Mouse (Mus musculus): ENCODE results near the gene Slc17a7. TPM values are rescaled to one million over a fixed set of nuclear protein-coding genes. Genes with fewer than 3 reads are reported as not detected.
"Not testable (repeated sequence)": the region's sequence is repeated elsewhere in the genome, so short reads cannot be mapped to it uniquely, and the experiment has no call there.

Gene Slc17a7
- polyA plus RNA-seq, 1 experiment from 2014 or later = 1.3 TPM

DNA sequence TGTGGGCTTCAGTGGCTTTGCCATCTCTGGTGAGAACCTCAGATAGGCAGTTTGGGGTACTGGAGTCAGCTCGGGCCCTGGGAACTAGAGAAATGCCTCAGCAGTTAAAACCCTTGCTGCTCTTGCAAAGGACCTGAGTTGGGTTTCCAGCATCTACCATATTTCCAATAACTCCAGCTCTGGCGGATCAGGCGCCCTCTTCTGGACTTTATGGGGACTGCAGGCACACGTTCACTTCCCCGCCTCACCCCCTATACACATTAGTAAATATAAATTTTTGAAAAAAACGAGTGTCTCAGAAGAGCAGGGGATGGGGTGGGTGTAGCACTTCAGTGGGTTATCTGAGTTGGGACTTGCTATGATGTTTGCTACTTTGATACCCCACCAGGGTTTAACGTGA, 9.2 kb downstream of the Slc17a7 start:
- Histone ChIP-seq H3K4me3 (ENCODE audit: low read depth, low read length) (no peak overlapping the region), H3K27me3 (replicated peaks; ENCODE audit: control insufficient read depth, insufficient read depth, low read length) (peaks cover 63% of the 10 kb centered on the region), H3K4me2 (ENCODE audit: low read depth, low read length) (no peak overlapping the region), H3K4me1 (ENCODE audit: control insufficient read depth, insufficient read depth, low read length) (no peaks in the 10 kb centered on the region), H3K9me3 (ENCODE audit: control insufficient read depth, low read length) (peaks cover 17% of the 10 kb centered on the region), H3K36me3 (ENCODE audit: control insufficient read depth, insufficient read depth, low read length) (no peaks in the 10 kb centered on the region), H3K9ac (ENCODE audit: low read depth, low read length) (no peak overlapping the region), H3K27ac (replicated peaks; ENCODE audit: low read depth, low read length) (no peak overlapping the region)
- ATAC-seq (ENCODE audit: low read depth) (no peak), DNase-seq (ENCODE audit: low spot score) (no peak)
- 55% methylated on average over 7 of the region's 7 CpGs for WGBS

DNA sequence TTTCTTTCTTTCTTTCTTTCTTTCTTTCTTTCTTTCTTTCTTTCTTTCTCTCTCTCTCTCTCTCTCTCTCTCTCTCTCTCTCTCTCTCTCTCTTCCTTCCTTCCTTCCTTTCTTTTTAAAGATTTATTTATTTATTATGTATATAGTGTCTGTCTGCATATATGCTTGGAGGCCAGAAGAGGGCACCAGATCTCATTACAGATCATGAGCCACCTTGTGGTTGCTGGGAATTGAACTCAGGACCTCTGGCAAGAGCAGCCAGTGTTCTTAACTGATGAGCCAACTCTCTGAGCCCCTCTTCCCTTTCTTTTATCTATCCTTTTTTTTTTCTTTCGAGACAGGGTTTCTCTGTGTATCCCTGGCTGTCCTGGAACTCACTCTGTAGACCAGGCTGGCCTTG, 10.0 kb downstream of the Slc17a7 start:
- Histone ChIP-seq H3K9me3 (ENCODE audit: control insufficient read depth, low read length) (peaks cover 17% of the 10 kb centered on the region), H3K27me3 (replicated peaks; ENCODE audit: control insufficient read depth, insufficient read depth, low read length) (peaks cover 63% of the 10 kb centered on the region)
- H3K4me2 ChIP-seq (ENCODE audit: low read depth, low read length); H3K4me1 ChIP-seq (ENCODE audit: control insufficient read depth, insufficient read depth, low read length); H3K27ac ChIP-seq (replicated peaks; ENCODE audit: low read depth, low read length); DNase-seq (ENCODE audit: low spot score); H3K36me3 ChIP-seq (ENCODE audit: control insufficient read depth, insufficient read depth, low read length); ATAC-seq (ENCODE audit: low read depth); H3K9ac ChIP-seq (ENCODE audit: low read depth, low read length); H3K4me3 ChIP-seq (ENCODE audit: low read depth, low read length): not testable (repeated sequence)
- 73% methylated on average over 1 of the region's 1 CpGs for WGBS

DNA sequence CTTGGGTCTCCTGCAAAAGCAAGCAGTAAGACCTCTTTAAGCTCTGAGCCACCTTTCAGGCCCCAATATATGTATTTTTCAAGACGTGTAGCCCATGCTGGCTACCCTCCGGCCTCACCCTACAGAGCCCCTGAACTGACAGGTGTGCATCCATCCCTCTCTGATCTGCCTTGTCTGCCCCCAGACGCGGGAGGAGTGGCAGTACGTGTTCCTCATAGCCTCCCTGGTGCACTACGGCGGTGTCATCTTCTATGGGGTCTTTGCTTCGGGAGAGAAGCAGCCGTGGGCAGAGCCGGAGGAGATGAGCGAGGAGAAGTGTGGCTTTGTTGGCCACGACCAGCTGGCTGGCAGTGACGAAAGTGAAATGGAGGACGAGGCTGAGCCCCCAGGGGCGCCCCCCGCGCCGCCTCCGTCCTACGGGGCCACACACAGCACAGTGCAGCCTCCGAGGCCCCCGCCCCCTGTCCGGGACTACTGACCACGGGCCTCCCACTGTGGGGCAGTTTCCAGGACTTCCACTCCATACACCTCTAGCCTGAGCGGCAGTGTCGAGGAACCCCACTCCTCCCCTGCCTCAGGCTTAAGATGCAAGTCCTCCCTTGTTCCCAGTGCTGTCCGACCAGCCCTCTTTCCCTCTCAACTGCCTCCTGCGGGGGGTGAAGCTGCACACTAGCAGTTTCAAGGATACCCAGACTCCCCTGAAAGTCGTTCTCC, 11.0 kb downstream of the Slc17a7 start:
- H3K36me3 ChIP-seq (ENCODE audit: control insufficient read depth, insufficient read depth, low read length) = no peaks in the 10 kb centered on the region
- peaks cover 63% of the 10 kb centered on the region for H3K27me3 ChIP-seq (replicated peaks; ENCODE audit: control insufficient read depth, insufficient read depth, low read length)
- H3K9ac ChIP-seq (ENCODE audit: low read depth, low read length) = no peak overlapping the region
- H3K4me2 ChIP-seq (ENCODE audit: low read depth, low read length) = peak overlapping the region; percentile 28
- no peaks in the 10 kb centered on the region for H3K4me1 ChIP-seq (ENCODE audit: control insufficient read depth, insufficient read depth, low read length)
- 4% methylated on average over 25 of the region's 29 CpGs for WGBS
- ATAC-seq (ENCODE audit: low read depth) = peak; percentile 35
- H3K27ac ChIP-seq (replicated peaks; ENCODE audit: low read depth, low read length) = no peak overlapping the region
- H3K4me3 ChIP-seq (ENCODE audit: low read depth, low read length) = peak overlapping the region; percentile 4; the same call in 1 of the 2 replicates
- DNase-seq (ENCODE audit: low spot score) = no peak
- peaks cover 7% of the 10 kb centered on the region for H3K9me3 ChIP-seq (ENCODE audit: control insufficient read depth, low read length)

DNA sequence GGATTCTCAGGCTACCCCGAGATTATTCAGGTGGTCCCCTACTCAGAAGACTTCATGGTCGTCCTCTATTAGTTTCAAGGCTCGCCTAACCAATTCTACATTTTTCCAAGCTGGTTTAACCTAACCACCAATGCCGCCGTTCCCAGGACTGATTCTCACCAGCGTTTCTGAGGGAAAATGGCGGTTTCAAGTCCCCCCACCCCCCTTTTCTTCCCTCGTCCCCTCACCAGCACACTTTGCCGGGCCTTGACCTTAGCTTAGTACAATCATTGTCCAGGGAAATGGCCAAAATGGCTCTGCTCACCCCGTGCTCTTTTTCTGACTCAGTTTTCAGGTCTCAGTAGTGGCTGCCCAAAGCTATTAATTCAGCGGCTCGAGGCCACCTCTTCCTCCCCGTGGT, 11.6 kb downstream of the Slc17a7 start:
- H3K36me3 ChIP-seq (ENCODE audit: control insufficient read depth, insufficient read depth, low read length) = no peaks in the 10 kb centered on the region
- no peak overlapping the region for H3K27ac ChIP-seq (replicated peaks; ENCODE audit: low read depth, low read length)
- under 1% methylated on average over 13 of the region's 13 CpGs for WGBS
- no peak for ATAC-seq (ENCODE audit: low read depth)
- H3K9ac ChIP-seq (ENCODE audit: low read depth, low read length) = no peak overlapping the region
- no peaks in the 10 kb centered on the region for H3K4me1 ChIP-seq (ENCODE audit: control insufficient read depth, insufficient read depth, low read length)
- peaks cover 66% of the 10 kb centered on the region for H3K27me3 ChIP-seq (replicated peaks; ENCODE audit: control insufficient read depth, insufficient read depth, low read length)
- no peak overlapping the region for H3K4me2 ChIP-seq (ENCODE audit: low read depth, low read length)
- H3K9me3 ChIP-seq (ENCODE audit: control insufficient read depth, low read length) = peaks cover under 1% of the 10 kb centered on the region; the same call in 1 of the 2 replicates
- DNase-seq (ENCODE audit: low spot score) = no peak
- no peak overlapping the region for H3K4me3 ChIP-seq (ENCODE audit: low read depth, low read length)

DNA sequence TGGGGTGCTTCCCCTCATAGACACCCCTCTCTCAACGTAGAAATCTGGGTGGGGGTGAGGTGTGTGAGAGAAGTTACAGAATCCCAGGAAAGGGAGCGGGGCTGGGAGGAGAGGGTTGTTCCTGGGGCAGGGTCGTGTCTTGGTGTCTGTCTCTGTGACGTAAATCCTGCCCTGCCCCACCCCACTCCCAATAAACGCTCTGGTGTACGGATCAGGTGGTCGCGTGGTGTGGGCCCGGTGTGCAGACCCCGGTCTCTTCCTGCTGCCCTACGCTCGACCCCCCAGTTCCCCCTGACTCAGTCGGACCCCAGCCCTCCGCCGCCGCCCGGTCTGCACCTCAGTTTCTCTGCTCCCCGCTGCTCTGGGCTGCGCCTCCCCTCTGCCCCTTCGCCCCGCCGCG, 12.2 kb downstream of the Slc17a7 start:
- Histone ChIP-seq H3K4me1 (ENCODE audit: control insufficient read depth, insufficient read depth, low read length) (no peaks in the 10 kb centered on the region), H3K4me2 (ENCODE audit: low read depth, low read length) (peak overlapping the region; percentile 42), H3K4me3 (ENCODE audit: low read depth, low read length) (peak overlapping the region; percentile 13), H3K9me3 (ENCODE audit: control insufficient read depth, low read length) (no peaks in the 10 kb centered on the region), H3K27ac (replicated peaks; ENCODE audit: low read depth, low read length) (no peak overlapping the region), H3K9ac (ENCODE audit: low read depth, low read length) (peak overlapping the region; percentile 40; the same call in 1 of the 2 replicates), H3K36me3 (ENCODE audit: control insufficient read depth, insufficient read depth, low read length) (no peaks in the 10 kb centered on the region), H3K27me3 (replicated peaks; ENCODE audit: control insufficient read depth, insufficient read depth, low read length) (peaks cover 71% of the 10 kb centered on the region)
- DNase-seq (ENCODE audit: low spot score) (no peak), ATAC-seq (ENCODE audit: low read depth) (no peak)
- WGBS = 2% methylated on average over 20 of the region's 23 CpGs

DNA sequence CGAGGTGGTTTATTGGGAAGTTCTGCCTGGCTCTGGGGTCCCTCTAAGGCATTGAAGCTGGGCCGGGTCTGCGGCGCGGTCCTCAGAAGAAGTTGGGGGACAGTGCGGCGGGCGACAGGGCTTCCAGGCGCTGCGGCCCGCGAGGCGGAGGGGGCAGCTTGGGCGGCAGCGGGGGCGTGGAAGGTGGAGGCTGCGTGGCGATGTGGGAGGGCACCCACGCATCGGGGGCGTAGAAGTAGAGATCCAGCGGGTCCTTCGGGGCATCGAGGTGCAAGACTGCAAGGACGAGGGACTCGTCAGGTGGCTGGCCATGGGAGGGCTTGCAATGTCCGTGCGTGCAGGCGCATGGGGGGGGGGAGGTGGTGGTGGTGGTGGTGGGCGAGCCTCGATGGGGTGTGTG, 12.6 kb downstream of the Slc17a7 start:
- H3K27ac ChIP-seq (replicated peaks; ENCODE audit: low read depth, low read length) = no peak overlapping the region
- H3K4me3 ChIP-seq (ENCODE audit: low read depth, low read length) = peak overlapping the region; percentile 13
- 4% methylated on average over 27 of the region's 31 CpGs for WGBS
- no peaks in the 10 kb centered on the region for H3K36me3 ChIP-seq (ENCODE audit: control insufficient read depth, insufficient read depth, low read length)
- ATAC-seq (ENCODE audit: low read depth) (no peak), DNase-seq (ENCODE audit: low spot score) (no peak)
- no peaks in the 10 kb centered on the region for H3K9me3 ChIP-seq (ENCODE audit: control insufficient read depth, low read length)
- peak overlapping the region; percentile 40; the same call in 1 of the 2 replicates for H3K9ac ChIP-seq (ENCODE audit: low read depth, low read length)
- H3K4me2 ChIP-seq (ENCODE audit: low read depth, low read length) = peak overlapping the region; percentile 42
- peaks cover 75% of the 10 kb centered on the region for H3K27me3 ChIP-seq (replicated peaks; ENCODE audit: control insufficient read depth, insufficient read depth, low read length)
- no peaks in the 10 kb centered on the region for H3K4me1 ChIP-seq (ENCODE audit: control insufficient read depth, insufficient read depth, low read length)

DNA sequence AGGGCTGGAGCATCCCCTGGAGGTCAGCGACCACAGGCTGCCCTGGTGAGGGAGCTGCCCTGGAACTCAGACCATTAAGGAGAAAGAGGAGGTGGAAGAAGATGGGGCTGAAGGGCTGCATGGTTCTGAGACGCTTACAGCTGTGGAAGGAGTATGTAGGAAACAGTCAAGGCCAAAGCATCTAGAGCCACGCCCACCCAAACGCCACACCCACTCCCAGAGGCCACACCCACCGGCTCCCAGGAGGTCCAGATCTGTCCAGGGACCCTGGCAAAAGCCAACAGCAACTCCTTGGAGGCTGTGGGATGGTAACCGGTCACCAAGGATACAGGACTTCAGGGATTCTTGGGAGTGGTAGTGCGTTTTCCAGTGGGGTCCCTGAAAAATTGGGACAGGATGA, 14.8 kb downstream of the Slc17a7 start:
- Histone ChIP-seq H3K9ac (ENCODE audit: low read depth, low read length) (no peak overlapping the region), H3K27me3 (replicated peaks; ENCODE audit: control insufficient read depth, insufficient read depth, low read length) (peaks cover 97% of the 10 kb centered on the region), H3K27ac (replicated peaks; ENCODE audit: low read depth, low read length) (no peak overlapping the region), H3K4me3 (ENCODE audit: low read depth, low read length) (no peak overlapping the region), H3K36me3 (ENCODE audit: control insufficient read depth, insufficient read depth, low read length) (no peaks in the 10 kb centered on the region), H3K4me1 (ENCODE audit: control insufficient read depth, insufficient read depth, low read length) (0 out of 2 replicates have a peak, but pooled peaks cover 4% of the 10 kb centered on the region), H3K9me3 (ENCODE audit: control insufficient read depth, low read length) (no peaks in the 10 kb centered on the region), H3K4me2 (ENCODE audit: low read depth, low read length) (no peak overlapping the region)
- DNase-seq (ENCODE audit: low spot score) = no peak
- no peak for ATAC-seq (ENCODE audit: low read depth)
- 22% methylated on average over 7 of the region's 7 CpGs for WGBS

DNA sequence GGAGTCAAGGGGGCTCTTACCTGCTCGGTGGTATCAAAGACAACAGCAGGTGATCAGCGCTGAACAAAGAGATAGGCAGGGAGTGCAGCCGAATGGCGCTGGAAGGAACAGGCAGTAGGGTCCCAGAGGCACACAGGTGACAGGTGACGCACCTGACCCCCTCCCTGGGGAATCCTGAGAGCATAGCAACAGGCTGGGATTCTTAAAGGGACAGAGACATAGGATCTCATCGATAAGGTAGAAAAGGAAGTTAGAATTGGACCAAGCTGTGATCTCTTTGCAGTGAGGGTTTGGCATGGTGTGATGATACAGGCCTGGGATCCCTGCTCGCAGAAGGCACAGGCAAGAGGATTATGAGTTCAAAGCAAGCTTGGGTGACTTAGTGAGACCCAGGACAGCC, 15.7 kb downstream of the Slc17a7 start, which contains the start of gene Gfy:
Gene Gfy, minus strand, starts transcription at position 101 of the 400 bp plus-strand sequence.
- 29% methylated on average over 7 of the region's 7 CpGs for WGBS
- DNase-seq (ENCODE audit: low spot score) = no peak
- 0 out of 2 replicates have a peak, but pooled peaks cover 4% of the 10 kb centered on the region for H3K4me1 ChIP-seq (ENCODE audit: control insufficient read depth, insufficient read depth, low read length)
- H3K27me3 ChIP-seq (replicated peaks; ENCODE audit: control insufficient read depth, insufficient read depth, low read length) = peaks cover 100% of the 10 kb centered on the region
- no peak within 1 kb of the TSS for H3K4me2 ChIP-seq (ENCODE audit: low read depth, low read length)
- no peak within 1 kb of the TSS for H3K9ac ChIP-seq (ENCODE audit: low read depth, low read length)
- ATAC-seq (ENCODE audit: low read depth) = 0 out of 2 replicates have a peak, but pooled peaks have one; percentile 15
- H3K9me3 ChIP-seq (ENCODE audit: control insufficient read depth, low read length) = no peaks in the 10 kb centered on the region
- no peak within 1 kb of the TSS for H3K27ac ChIP-seq (replicated peaks; ENCODE audit: low read depth, low read length)
- no peaks in the 10 kb centered on the region for H3K36me3 ChIP-seq (ENCODE audit: control insufficient read depth, insufficient read depth, low read length)
- no peak within 1 kb of the TSS for H3K4me3 ChIP-seq (ENCODE audit: low read depth, low read length)

All from embryonic facial prominence, embryonic 14.5 days (tissue).